Mouse (Mus musculus) lung, postnatal 0 days (tissue): ENCODE data around the gene Gjb5.

Experiments used
- CTCF ChIP-seq: IDR thresholded peaks from 2 replicates; pipeline ENCODE4 v1.5.1; 2016; ENCODE audit warnings: antibody characterized with exemption, mild to moderate bottlenecking
- EP300 ChIP-seq: IDR thresholded peaks from 2 replicates; pipeline ENCODE4 v1.6.1; 2016; ENCODE audit warnings: antibody characterized with exemption, mild to moderate bottlenecking, control low read depth

GRCm38 (mm10) chr4:127352594-127352993, 5.4 kb downstream of the Gjb5 start:
- TF ChIP-seq CTCF (no peak), EP300 (no peak)
